Mouse (Mus musculus): Measurements from ENCODE around the gene Gdpgp1. TPM values are rescaled to one million over a fixed set of nuclear protein-coding genes. Genes with fewer than 3 reads are reported as not detected.
A peak's percentile ranks its signal among the peaks of the same experiment; 100 is the strongest.

The Gdpgp1 gene
- polyA plus RNA-seq, 1 experiment = 1.8 TPM

GRCm38 (mm10) chr7:80214459-80214858 is 18.2 kb upstream of the Gdpgp1 start:
- H3K27ac ChIP-seq (ENCODE audit: control insufficient read depth, insufficient read depth, low read depth, low read length) = no peak overlapping the region
- no peak for TF ChIP-seq CTCF (IDR thresholded peaks at IDR 0.05; ENCODE audit: control insufficient read depth, insufficient read depth, insufficient replicate concordance, low read depth, low read length)
- no peak for TF ChIP-seq POLR2A (IDR thresholded peaks at IDR 0.05; ENCODE audit: control insufficient read depth, low read depth, low read length)
- H3K36me3 ChIP-seq (ENCODE audit: control insufficient read depth, insufficient read depth, low read length) = no peaks in the 10 kb centered on the region; the same call in 1 of the 2 replicates
- no peak overlapping the region for H3K4me3 ChIP-seq (ENCODE audit: control insufficient read depth, low read depth, low read length)
- no peaks in the 10 kb centered on the region for H3K4me1 ChIP-seq (ENCODE audit: control insufficient read depth, insufficient read depth, low read length)
- H3K27me3 ChIP-seq (ENCODE audit: control insufficient read depth, insufficient read depth, low read length) = no peaks in the 10 kb centered on the region

GRCm38 (mm10) chr7:80215398-80215797 is 17.3 kb upstream of the Gdpgp1 start:
- no peak overlapping the region for H3K4me3 ChIP-seq (ENCODE audit: control insufficient read depth, low read depth, low read length)
- no peak overlapping the region for H3K27ac ChIP-seq (ENCODE audit: control insufficient read depth, insufficient read depth, low read depth, low read length)
- TF ChIP-seq CTCF (IDR thresholded peaks at IDR 0.05; ENCODE audit: control insufficient read depth, insufficient read depth, insufficient replicate concordance, low read depth, low read length) (peak; percentile 78; the same call in 1 of the 2 replicates), POLR2A (IDR thresholded peaks at IDR 0.05; ENCODE audit: control insufficient read depth, low read depth, low read length) (no peak)
- H3K36me3 ChIP-seq (ENCODE audit: control insufficient read depth, insufficient read depth, low read length) = no peaks in the 10 kb centered on the region; the same call in none of the 2 replicates
- no peaks in the 10 kb centered on the region for H3K27me3 ChIP-seq (ENCODE audit: control insufficient read depth, insufficient read depth, low read length)
- no peaks in the 10 kb centered on the region for H3K4me1 ChIP-seq (ENCODE audit: control insufficient read depth, insufficient read depth, low read length)

- no peak overlapping the region for H3K4me3 ChIP-seq (ENCODE audit: control insufficient read depth, low read depth, low read length)
- no peaks in the 10 kb centered on the region for H3K4me1 ChIP-seq (ENCODE audit: control insufficient read depth, insufficient read depth, low read length)
- peaks cover 3% of the 10 kb centered on the region for H3K36me3 ChIP-seq (ENCODE audit: control insufficient read depth, insufficient read depth, low read length)
- no peak for TF ChIP-seq CTCF (IDR thresholded peaks at IDR 0.05; ENCODE audit: control insufficient read depth, insufficient read depth, insufficient replicate concordance, low read depth, low read length)
- no peak overlapping the region for H3K27ac ChIP-seq (ENCODE audit: control insufficient read depth, insufficient read depth, low read depth, low read length)
- H3K27me3 ChIP-seq (ENCODE audit: control insufficient read depth, insufficient read depth, low read length) = no peaks in the 10 kb centered on the region
Measured at GRCm38 (mm10) chr7:80216566-80216965, 16.1 kb upstream of the Gdpgp1 start.

DNA sequence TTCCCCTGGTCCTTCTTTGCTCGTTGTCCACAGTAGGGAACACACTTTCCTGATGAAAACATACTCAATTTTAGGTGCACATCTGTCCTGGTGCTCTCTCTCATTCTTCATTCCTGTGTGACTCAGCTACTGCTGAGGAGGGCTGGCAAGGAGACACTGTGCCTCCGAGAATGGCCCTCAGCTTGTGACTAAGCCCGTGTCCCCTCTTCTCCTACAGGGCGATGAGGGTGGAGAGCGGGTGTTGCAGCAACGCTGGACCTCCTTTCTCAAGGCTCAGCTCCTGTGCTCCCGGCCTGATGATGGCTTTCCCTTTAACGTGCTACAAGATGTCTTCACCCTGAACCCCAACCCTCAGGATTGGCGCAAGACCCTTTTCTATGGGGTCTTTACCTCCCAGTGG is 14.0 kb upstream of the Gdpgp1 start:
- Histone ChIP-seq H3K4me3 (ENCODE audit: control insufficient read depth, low read depth, low read length) (no peak overlapping the region), H3K36me3 (ENCODE audit: control insufficient read depth, insufficient read depth, low read length) (peaks cover 3% of the 10 kb centered on the region), H3K4me1 (ENCODE audit: control insufficient read depth, insufficient read depth, low read length) (no peaks in the 10 kb centered on the region), H3K27me3 (ENCODE audit: control insufficient read depth, insufficient read depth, low read length) (no peaks in the 10 kb centered on the region), H3K27ac (ENCODE audit: control insufficient read depth, insufficient read depth, low read depth, low read length) (no peak overlapping the region)
- TF ChIP-seq POLR2A (IDR thresholded peaks at IDR 0.05; ENCODE audit: control insufficient read depth, low read depth, low read length) (no peak), CTCF (IDR thresholded peaks at IDR 0.05; ENCODE audit: control insufficient read depth, insufficient read depth, insufficient replicate concordance, low read depth, low read length) (no peak)

DNA sequence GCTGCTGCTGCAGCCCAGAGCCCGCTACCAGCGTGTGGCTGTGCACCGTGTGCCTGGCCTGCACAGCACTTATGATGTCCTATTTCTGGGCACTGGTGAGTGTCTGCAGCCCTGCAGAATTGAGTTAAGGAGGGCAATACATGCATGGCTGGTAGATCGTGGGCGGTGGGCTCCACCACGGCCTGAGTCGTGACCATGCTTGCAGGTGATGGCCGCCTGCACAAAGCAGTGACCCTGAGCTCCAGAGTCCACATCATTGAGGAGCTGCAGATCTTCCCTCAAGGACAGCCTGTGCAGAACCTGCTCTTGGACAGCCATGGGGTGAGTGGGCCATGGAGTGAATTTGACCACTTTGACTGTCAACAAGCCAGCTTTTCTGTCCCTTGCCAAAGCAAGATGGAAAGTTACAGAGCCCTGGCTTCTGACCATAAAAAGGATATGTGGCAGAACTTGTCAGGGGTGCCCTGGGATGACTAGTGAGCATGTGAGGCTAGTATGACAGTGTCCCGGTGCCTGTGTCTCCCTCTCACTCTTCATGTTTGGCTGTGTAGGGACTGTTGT is 12.3 kb upstream of the Gdpgp1 start:
- TF ChIP-seq CTCF (IDR thresholded peaks at IDR 0.05; ENCODE audit: control insufficient read depth, insufficient read depth, insufficient replicate concordance, low read depth, low read length) (no peak), POLR2A (IDR thresholded peaks at IDR 0.05; ENCODE audit: control insufficient read depth, low read depth, low read length) (no peak)
- no peak overlapping the region for H3K4me3 ChIP-seq (ENCODE audit: control insufficient read depth, low read depth, low read length)
- no peak overlapping the region for H3K27ac ChIP-seq (ENCODE audit: control insufficient read depth, insufficient read depth, low read depth, low read length)
- H3K27me3 ChIP-seq (ENCODE audit: control insufficient read depth, insufficient read depth, low read length) = no peaks in the 10 kb centered on the region
- no peaks in the 10 kb centered on the region for H3K4me1 ChIP-seq (ENCODE audit: control insufficient read depth, insufficient read depth, low read length)
- H3K36me3 ChIP-seq (ENCODE audit: control insufficient read depth, insufficient read depth, low read length) = peaks cover 3% of the 10 kb centered on the region

- TF ChIP-seq CTCF (IDR thresholded peaks at IDR 0.05; ENCODE audit: control insufficient read depth, insufficient read depth, insufficient replicate concordance, low read depth, low read length) (no peak), POLR2A (IDR thresholded peaks at IDR 0.05; ENCODE audit: control insufficient read depth, low read depth, low read length) (no peak)
- Histone ChIP-seq H3K4me3 (ENCODE audit: control insufficient read depth, low read depth, low read length) (no peak overlapping the region), H3K27me3 (ENCODE audit: control insufficient read depth, insufficient read depth, low read length) (no peaks in the 10 kb centered on the region), H3K36me3 (ENCODE audit: control insufficient read depth, insufficient read depth, low read length) (peaks cover 4% of the 10 kb centered on the region), H3K27ac (ENCODE audit: control insufficient read depth, insufficient read depth, low read depth, low read length) (no peak overlapping the region), H3K4me1 (ENCODE audit: control insufficient read depth, insufficient read depth, low read length) (no peaks in the 10 kb centered on the region)
Measured at GRCm38 (mm10) chr7:80221179-80221750, 11.4 kb upstream of the Gdpgp1 start.

DNA sequence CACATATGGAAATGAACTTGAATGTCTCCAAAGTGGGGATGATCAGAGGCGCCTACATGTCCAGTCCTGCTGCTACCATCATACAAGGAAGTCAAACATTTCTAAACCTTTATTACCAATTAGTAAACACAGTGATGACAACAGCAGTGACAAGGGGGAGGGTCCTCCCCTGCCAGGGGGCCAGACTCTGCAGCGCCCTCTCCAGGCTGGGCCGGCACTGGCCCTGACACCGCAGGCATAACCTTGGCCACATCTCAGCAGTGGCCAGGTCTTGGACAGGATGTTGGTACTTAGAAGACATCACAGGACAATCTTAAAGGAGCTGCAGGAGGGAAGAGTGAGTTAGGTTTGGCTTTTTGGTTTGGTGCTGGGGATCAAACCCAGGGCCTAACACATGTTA is 5.6 kb upstream of the Gdpgp1 start:
- Histone ChIP-seq H3K4me1 (ENCODE audit: control insufficient read depth, insufficient read depth, low read length) (peaks cover 4% of the 10 kb centered on the region), H3K36me3 (ENCODE audit: control insufficient read depth, insufficient read depth, low read length) (peaks cover 1% of the 10 kb centered on the region; the same call in 1 of the 2 replicates), H3K27me3 (ENCODE audit: control insufficient read depth, insufficient read depth, low read length) (no peaks in the 10 kb centered on the region), H3K27ac (ENCODE audit: control insufficient read depth, insufficient read depth, low read depth, low read length) (no peak overlapping the region), H3K4me3 (ENCODE audit: control insufficient read depth, low read depth, low read length) (peak overlapping the region; percentile 71)
- peak; percentile 42; the same call in 1 of the 2 replicates for TF ChIP-seq CTCF (IDR thresholded peaks at IDR 0.05; ENCODE audit: control insufficient read depth, insufficient read depth, insufficient replicate concordance, low read depth, low read length)
- no peak for TF ChIP-seq POLR2A (IDR thresholded peaks at IDR 0.05; ENCODE audit: control insufficient read depth, low read depth, low read length)
